Mouse (Mus musculus) lung, embryonic 16.5 days (tissue): ENCODE measurements around the gene Gm10188. TPM values are rescaled to one million over a fixed set of nuclear protein-coding genes. Genes with fewer than 3 reads are reported as not detected.

ENCODE experiments used
- ATAC-seq: fragments of 200-750 bp; cut with Nextera tagmentation; 2 replicates; pipeline ENCODE4 v1.8.0; 2017; ENCODE audit warnings: low read depth, mild to moderate bottlenecking, moderate library complexity
- H3K27ac ChIP-seq: fragments of 300-500 bp; sonication (generic); 2 replicates; pipeline ENCODE4 v1.5.1; 2014; ENCODE audit warnings: mild to moderate bottlenecking, control low read depth, low read length
- H3K27me3 ChIP-seq: fragments of 300-500 bp; sonication (generic); 2 replicates; pipeline ENCODE4 v1.6.1; 2014; ENCODE audit warnings: low read depth, low read length, mixed read lengths; ENCODE audit not compliant: control insufficient read depth, insufficient read depth
- H3K36me3 ChIP-seq: fragments of 300-500 bp; sonication (generic); 2 replicates; pipeline ENCODE4 v1.6.1; 2014; ENCODE audit warnings: low read length; ENCODE audit not compliant: control insufficient read depth, insufficient read depth
- H3K4me1 ChIP-seq: fragments of 300-500 bp; sonication (generic); replicated peaks from 2 replicates; pipeline ENCODE4 v1.6.1; 2014; ENCODE audit warnings: low read length, mixed read lengths; ENCODE audit not compliant: control insufficient read depth, insufficient read depth
- H3K4me2 ChIP-seq: fragments of 300-500 bp; sonication (generic); 2 replicates; pipeline ENCODE4 v1.6.1; 2014; ENCODE audit warnings: low read depth, low read length, control low read depth
- H3K4me3 ChIP-seq: fragments of 300-500 bp; sonication (generic); 2 replicates; pipeline ENCODE4 v1.5.1; 2014; ENCODE audit warnings: mild to moderate bottlenecking, low read length, control low read depth
- H3K9ac ChIP-seq: fragments of 300-500 bp; sonication (generic); 2 replicates; pipeline ENCODE4 v1.6.1; 2014; ENCODE audit warnings: low read length, control low read depth
- H3K9me3 ChIP-seq: fragments of 300-500 bp; sonication (generic); 2 replicates; pipeline ENCODE4 v1.6.1; 2016; ENCODE audit warnings: low read length; ENCODE audit not compliant: control insufficient read depth
- WGBS: fragments of 180-500 bp; shearing (Covaris S2); extraction: QIAGEN DNeasy Blood & Tissue Kit; methylation state at CpG from one replicate; pipeline ENCODE4 v1.1.7; 2014; 5-methylcytosine and 5-hydroxymethylcytosine counted together
- polyA plus RNA-seq: library from polyadenylated mRNA; unstranded; fragments of >200 nt; fragmentation: Nextera tagmentation; extraction: Ambion mirVana; gene quantifications from 2 replicates; pipeline ENCODE4 v1.2.1, GENCODE M21; 2015

Gm10188 gene
- polyA plus RNA-seq, 1 experiment from 2014 or later = not detected

GRCm38 (mm10) chr1:132193806-132194205, 35.8 kb downstream of the Gm10188 start:
- Histone ChIP-seq H3K36me3 (no peaks in the 10 kb centered on the region), H3K4me2 (no peak overlapping the region), H3K27me3 (peaks cover 40% of the 10 kb centered on the region), H3K4me1 (peaks cover 26% of the 10 kb centered on the region), H3K9ac (no peak overlapping the region), H3K9me3 (no peaks in the 10 kb centered on the region), H3K27ac (peak overlapping the region; percentile 77), H3K4me3 (no peak overlapping the region)
- no peak for ATAC-seq
- WGBS = 57% methylated on average over 3 of the region's 3 CpGs

- 6% methylated on average over 16 of the region's 16 CpGs for WGBS
- peaks cover 25% of the 10 kb centered on the region for H3K4me1 ChIP-seq
- peak; percentile 20; the same call in 1 of the 2 replicates for ATAC-seq
Observed at GRCm38 (mm10) chr1:132191786-132192680, 37.5 kb downstream of the Gm10188 start.

GRCm38 (mm10) chr1:132191093-132191785, 38.3 kb downstream of the Gm10188 start, which contains the start of the genes Lemd1 and AC124108.1:
Lemd1 (plus strand) TSS chr1:132191431.
AC124108.1 (plus strand) TSS chr1:132191457.
- Histone ChIP-seq H3K36me3 (no peaks in the 10 kb centered on the region), H3K9ac (peak within 1 kb of the TSS; percentile 62), H3K27ac (peak within 1 kb of the TSS; percentile 83), H3K4me1 (peaks cover 23% of the 10 kb centered on the region), H3K4me2 (peak within 1 kb of the TSS; percentile 90), H3K27me3 (peaks cover 47% of the 10 kb centered on the region), H3K9me3 (no peaks in the 10 kb centered on the region), H3K4me3 (peak within 1 kb of the TSS; percentile 61)
- under 1% methylated on average over 29 of the region's 34 CpGs for WGBS
- no peak for ATAC-seq

More at GRCm38 (mm10) chr1:132191786-132192680, 37.5 kb downstream of the Gm10188 start:
- H3K27ac ChIP-seq = peak overlapping the region; percentile 83
- peaks cover 47% of the 10 kb centered on the region for H3K27me3 ChIP-seq
- peak overlapping the region; percentile 62 for H3K9ac ChIP-seq
- no peaks in the 10 kb centered on the region for H3K9me3 ChIP-seq
- H3K4me3 ChIP-seq = peak overlapping the region; percentile 61
- H3K4me2 ChIP-seq = peak overlapping the region; percentile 90
- H3K36me3 ChIP-seq = no peaks in the 10 kb centered on the region

DNA sequence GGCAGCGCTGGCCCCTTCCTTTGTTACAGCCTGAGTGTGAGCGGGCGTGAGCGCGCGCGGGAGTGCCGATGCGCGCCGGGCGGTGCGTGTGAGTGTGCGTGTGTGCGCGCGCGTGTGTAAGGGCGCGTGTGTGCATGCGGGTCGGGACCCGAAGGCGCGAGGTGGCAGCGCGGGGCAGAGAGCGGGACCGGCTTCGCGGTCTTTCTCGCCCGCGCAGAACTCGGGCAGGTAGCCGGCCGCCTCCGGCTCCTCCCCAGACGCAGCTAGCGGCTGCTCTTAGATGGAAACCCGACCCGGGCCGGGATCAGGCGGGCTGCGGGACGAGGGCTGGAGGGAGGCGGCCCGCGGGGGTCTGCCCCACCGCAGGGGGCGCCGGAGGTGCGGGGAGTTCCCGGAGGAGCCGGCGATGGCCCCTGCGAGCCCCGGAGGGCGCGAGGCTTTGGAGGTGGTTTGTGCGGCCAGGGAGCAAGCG, 38.9 kb downstream of the Gm10188 start:
- peak overlapping the region; percentile 90 for H3K4me2 ChIP-seq
- peaks cover 47% of the 10 kb centered on the region for H3K27me3 ChIP-seq
- no peaks in the 10 kb centered on the region for H3K9me3 ChIP-seq
- under 1% methylated on average over 58 of the region's 62 CpGs for WGBS
- H3K9ac ChIP-seq = peak overlapping the region; percentile 62
- peaks cover 20% of the 10 kb centered on the region for H3K4me1 ChIP-seq
- H3K4me3 ChIP-seq = peak overlapping the region; percentile 61
- ATAC-seq = peak; percentile 30; the same call in 1 of the 2 replicates
- H3K27ac ChIP-seq = peak overlapping the region; percentile 83
- H3K36me3 ChIP-seq = no peaks in the 10 kb centered on the region

DNA sequence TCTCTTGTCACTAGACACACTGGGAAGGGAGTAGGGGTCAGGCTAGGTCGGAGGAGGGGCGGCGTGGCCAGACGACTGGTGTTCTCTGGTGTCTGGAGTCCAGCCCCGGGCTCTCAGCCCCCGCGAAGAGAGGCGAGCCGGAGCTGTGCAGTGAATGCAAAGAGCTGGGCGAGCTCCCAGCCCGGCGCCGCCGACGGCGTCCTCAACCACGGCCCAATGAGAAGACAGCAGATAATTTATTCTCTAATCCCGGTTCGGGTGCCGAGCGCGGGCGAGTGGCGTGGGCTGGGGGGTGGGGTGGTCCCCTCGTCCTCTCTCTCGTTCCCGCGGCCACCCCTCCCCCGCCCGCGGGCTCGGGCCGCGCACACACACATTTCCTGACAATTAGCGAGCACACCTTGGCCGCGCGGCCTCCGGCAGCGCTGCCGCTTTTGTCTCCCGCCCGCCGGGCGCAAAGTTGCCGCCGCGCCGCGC, 39.5 kb downstream of the Gm10188 start:
- under 1% methylated on average over 29 of the region's 50 CpGs for WGBS
- Histone ChIP-seq H3K27me3 (peaks cover 47% of the 10 kb centered on the region), H3K4me3 (peak overlapping the region; percentile 61), H3K27ac (no peak overlapping the region), H3K4me2 (peak overlapping the region; percentile 90), H3K9ac (peak overlapping the region; percentile 62), H3K9me3 (no peaks in the 10 kb centered on the region), H3K4me1 (peaks cover 17% of the 10 kb centered on the region), H3K36me3 (no peaks in the 10 kb centered on the region)
- ATAC-seq = peak; percentile 39; the same call in 1 of the 2 replicates

- Histone ChIP-seq H3K4me2 (no peak overlapping the region), H3K27ac (no peak overlapping the region), H3K4me1 (peaks cover 17% of the 10 kb centered on the region), H3K4me3 (no peak overlapping the region), H3K9ac (no peak overlapping the region), H3K27me3 (peaks cover 47% of the 10 kb centered on the region), H3K9me3 (no peaks in the 10 kb centered on the region), H3K36me3 (no peaks in the 10 kb centered on the region)
- WGBS = 40% methylated on average over 4 of the region's 4 CpGs
- no peak for ATAC-seq
Observed at GRCm38 (mm10) chr1:132189231-132189630, 40.3 kb downstream of the Gm10188 start.

- H3K4me2 ChIP-seq = no peak overlapping the region
- WGBS = 29% methylated on average over 9 of the region's 9 CpGs
- peaks cover 43% of the 10 kb centered on the region for H3K27me3 ChIP-seq
- H3K36me3 ChIP-seq = no peaks in the 10 kb centered on the region
- no peak overlapping the region for H3K27ac ChIP-seq
- H3K9ac ChIP-seq = no peak overlapping the region
- ATAC-seq = no peak
- no peaks in the 10 kb centered on the region for H3K9me3 ChIP-seq
- H3K4me1 ChIP-seq = peaks cover 12% of the 10 kb centered on the region; the same call in 1 of the 2 replicates
- H3K4me3 ChIP-seq = no peak overlapping the region
Observed at GRCm38 (mm10) chr1:132188442-132189066, 41.0 kb downstream of the Gm10188 start.

- Histone ChIP-seq H3K27ac (no peak overlapping the region), H3K9ac (no peak overlapping the region), H3K4me2 (no peak overlapping the region), H3K27me3 (peaks cover 32% of the 10 kb centered on the region), H3K9me3 (no peaks in the 10 kb centered on the region), H3K36me3 (no peaks in the 10 kb centered on the region), H3K4me3 (no peak overlapping the region), H3K4me1 (peaks cover 10% of the 10 kb centered on the region; the same call in 1 of the 2 replicates)
- WGBS = 80% methylated on average over 4 of the region's 4 CpGs
- no peak for ATAC-seq
Observed at GRCm38 (mm10) chr1:132186303-132186702, 43.3 kb downstream of the Gm10188 start.
